Mouse (Mus musculus): ENCODE measurements around the gene Pth2r. TPM values are rescaled to one million over a fixed set of nuclear protein-coding genes. Genes with fewer than 3 reads are reported as not detected.

Pth2r gene
- not detected for polyA plus RNA-seq (2014; fragmentation: Illumina TruSeq; extraction: RNeasy Lipid Tissue Mini Kit (QIAGEN cat#74804); ENCODE audit: insufficient read depth, low read depth, low replicate concordance)

DNA sequence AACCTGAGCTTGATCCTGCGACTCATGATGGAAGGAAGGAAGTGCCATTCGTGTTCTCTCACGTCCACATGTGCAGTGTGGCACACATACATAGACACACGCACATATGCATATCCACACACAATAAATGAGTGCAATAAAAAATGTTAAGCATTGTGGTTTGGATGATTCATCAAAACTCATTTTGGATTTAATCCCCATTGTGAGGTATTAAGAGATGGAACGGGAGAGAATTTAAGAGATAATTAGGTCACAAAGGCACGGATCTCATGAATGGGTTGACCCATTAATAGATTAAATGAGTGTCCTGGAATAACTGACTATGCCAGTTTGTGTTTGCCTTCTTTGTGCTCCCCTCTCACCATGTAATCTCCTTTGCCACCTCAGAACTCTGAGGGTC is at the start of gene Pth2r:
Gene Pth2r, plus strand, starts transcription at position 301 of the 400 bp plus-strand sequence.

Other genes starting within 250 kb of the Pth2r start
- gene Akr1cl, start 249.3 kb upstream of the Pth2r start, polyA plus RNA-seq (2014; fragmentation: Illumina TruSeq; extraction: RNeasy Lipid Tissue Mini Kit (QIAGEN cat#74804); ENCODE audit: insufficient read depth, low read depth, low replicate concordance), result 0.28 TPM
- gene Cryge, start 230.9 kb upstream of the Pth2r start, polyA plus RNA-seq (2014; fragmentation: Illumina TruSeq; extraction: RNeasy Lipid Tissue Mini Kit (QIAGEN cat#74804); ENCODE audit: insufficient read depth, low read depth, low replicate concordance), result not detected
- not detected for gene Crygd, start 218.6 kb upstream of the Pth2r start, polyA plus RNA-seq (2014; fragmentation: Illumina TruSeq; extraction: RNeasy Lipid Tissue Mini Kit (QIAGEN cat#74804); ENCODE audit: insufficient read depth, low read depth, low replicate concordance)
- not detected for gene Crygc, start 208.4 kb upstream of the Pth2r start, polyA plus RNA-seq (2014; fragmentation: Illumina TruSeq; extraction: RNeasy Lipid Tissue Mini Kit (QIAGEN cat#74804); ENCODE audit: insufficient read depth, low read depth, low replicate concordance)
- gene Crygb, start 199.8 kb upstream of the Pth2r start, polyA plus RNA-seq (2014; fragmentation: Illumina TruSeq; extraction: RNeasy Lipid Tissue Mini Kit (QIAGEN cat#74804); ENCODE audit: insufficient read depth, low read depth, low replicate concordance), result not detected
- gene Cryga, start 178.7 kb upstream of the Pth2r start, polyA plus RNA-seq (2014; fragmentation: Illumina TruSeq; extraction: RNeasy Lipid Tissue Mini Kit (QIAGEN cat#74804); ENCODE audit: insufficient read depth, low read depth, low replicate concordance), result not detected
- gene Gm28845, start 162.5 kb upstream of the Pth2r start, polyA plus RNA-seq (2014; fragmentation: Illumina TruSeq; extraction: RNeasy Lipid Tissue Mini Kit (QIAGEN cat#74804); ENCODE audit: insufficient read depth, low read depth, low replicate concordance), result not detected
- not detected for gene D630023F18Rik, start 158.8 kb upstream of the Pth2r start, polyA plus RNA-seq (2014; fragmentation: Illumina TruSeq; extraction: RNeasy Lipid Tissue Mini Kit (QIAGEN cat#74804); ENCODE audit: insufficient read depth, low read depth, low replicate concordance)
- gene Idh1, start 95.6 kb upstream of the Pth2r start, polyA plus RNA-seq (2014; fragmentation: Illumina TruSeq; extraction: RNeasy Lipid Tissue Mini Kit (QIAGEN cat#74804); ENCODE audit: insufficient read depth, low read depth, low replicate concordance), result 67.8 TPM
- 4.4 TPM for gene Pikfyve, start 95.4 kb upstream of the Pth2r start, polyA plus RNA-seq (2014; fragmentation: Illumina TruSeq; extraction: RNeasy Lipid Tissue Mini Kit (QIAGEN cat#74804); ENCODE audit: insufficient read depth, low read depth, low replicate concordance)